Mouse (Mus musculus) intestine, embryonic 16.5 days (tissue): ENCODE measurements around the gene Cdca7l. TPM values are rescaled to one million over a fixed set of nuclear protein-coding genes. Genes with fewer than 3 reads are reported as not detected.
"Not testable (repeated sequence)": the region's sequence is repeated elsewhere in the genome, so short reads cannot be mapped to it uniquely, and the experiment has no call there.

Experiments
- ATAC-seq: fragments of 200-750 bp; cut with Nextera tagmentation; 2 replicates; pipeline ENCODE4 v1.8.0; 2017; ENCODE audit warnings: moderate TSS enrichment, moderate library complexity
- H3K27ac ChIP-seq: fragments of 300-500 bp; sonication (generic); 2 replicates; pipeline ENCODE4 v1.5.1; 2014; ENCODE audit warnings: mild to moderate bottlenecking, low read length
- H3K27me3 ChIP-seq: fragments of 300-500 bp; sonication (generic); replicated peaks from 2 replicates; pipeline ENCODE4 v1.6.1; 2014; ENCODE audit warnings: low read length, control low read depth, mixed read lengths; ENCODE audit not compliant: control insufficient read depth, insufficient read depth
- H3K36me3 ChIP-seq: fragments of 300-500 bp; sonication (generic); 2 replicates; pipeline ENCODE4 v1.6.1; 2014; ENCODE audit warnings: low read length, control low read depth; ENCODE audit not compliant: control insufficient read depth, insufficient read depth
- H3K4me1 ChIP-seq: fragments of 300-500 bp; sonication (generic); 2 replicates; pipeline ENCODE4 v1.6.1; 2014; ENCODE audit warnings: low read length, control low read depth, mixed read lengths; ENCODE audit not compliant: control insufficient read depth, insufficient read depth
- H3K4me2 ChIP-seq: fragments of 300-500 bp; sonication (generic); 2 replicates; pipeline ENCODE4 v1.6.1; 2014; ENCODE audit warnings: low read depth, low read length, control low read depth
- H3K4me3 ChIP-seq: fragments of 300-500 bp; sonication (generic); 2 replicates; pipeline ENCODE4 v1.5.1; 2014; ENCODE audit warnings: mild to moderate bottlenecking, low read length
- H3K9ac ChIP-seq: fragments of 300-500 bp; sonication (generic); 2 replicates; pipeline ENCODE4 v1.6.1; 2014; ENCODE audit warnings: low read depth, low read length
- H3K9me3 ChIP-seq: fragments of 300-500 bp; sonication (generic); 2 replicates; pipeline ENCODE4 v1.6.1; 2016; ENCODE audit warnings: low read length, control low read depth; ENCODE audit not compliant: control insufficient read depth
- WGBS: fragments of 180-500 bp; shearing (Covaris S2); extraction: QIAGEN DNeasy Blood & Tissue Kit; methylation state at CpG from one replicate; pipeline ENCODE4 v1.1.7; 2014; 5-methylcytosine and 5-hydroxymethylcytosine counted together
- polyA plus RNA-seq: library from polyadenylated mRNA; unstranded; fragments of >200 nt; fragmentation: Nextera tagmentation; extraction: Ambion mirVana; gene quantifications from 2 replicates; pipeline ENCODE4 v1.2.1, GENCODE M21; 2015

Cdca7l gene
- polyA plus RNA-seq, 1 experiment from 2014 or later: 33.0 TPM

DNA sequence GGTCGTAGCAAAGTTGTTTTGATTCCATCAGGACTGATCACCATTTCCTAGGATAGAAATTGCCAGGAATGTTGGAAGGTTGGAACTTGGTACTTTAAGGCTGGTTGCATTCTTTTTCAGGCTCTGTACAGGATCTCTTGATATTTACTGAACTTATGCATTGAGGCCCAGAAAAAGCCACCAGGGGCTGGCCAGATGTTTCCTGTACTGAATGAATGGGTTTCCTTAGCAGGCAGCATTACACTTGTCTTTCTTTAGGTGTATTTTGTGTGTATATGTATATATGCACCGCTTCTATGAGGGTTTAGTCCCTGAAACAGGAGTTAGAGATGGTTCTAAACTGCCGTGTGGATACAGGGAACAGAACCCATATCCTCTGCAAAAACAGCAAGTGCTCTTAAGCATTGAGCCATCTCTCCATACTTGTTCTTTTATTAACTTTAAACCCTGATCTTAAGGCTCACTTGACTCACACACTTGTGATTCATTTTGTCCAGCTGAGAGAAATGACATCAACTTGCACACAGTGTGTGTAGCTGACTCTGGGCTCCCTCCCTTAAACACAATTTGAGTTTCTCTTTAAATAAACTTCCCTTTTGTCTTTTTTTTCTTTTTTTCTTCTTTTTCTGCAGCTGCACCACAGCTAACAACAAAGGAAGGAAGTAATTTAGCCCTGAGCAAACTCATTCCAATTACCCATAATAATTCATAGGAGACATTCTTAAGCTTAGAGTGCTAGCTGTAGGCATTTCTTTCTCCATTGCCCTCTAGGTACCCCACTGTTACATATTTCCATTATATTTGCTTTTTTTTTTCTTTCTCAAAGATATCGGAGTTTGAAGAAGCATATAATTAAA, 63.8 kb downstream of the Cdca7l start:
- WGBS: 85% methylated on average over 4 of the region's 4 CpGs
- no peaks in the 10 kb centered on the region for H3K36me3 ChIP-seq
- H3K4me1 ChIP-seq: peaks cover 9% of the 10 kb centered on the region; the same call in 1 of the 2 replicates
- H3K4me3 ChIP-seq: no peak overlapping the region
- no peak overlapping the region for H3K27ac ChIP-seq
- H3K9ac ChIP-seq: no peak overlapping the region
- no peak for ATAC-seq
- no peaks in the 10 kb centered on the region for H3K9me3 ChIP-seq
- no peak overlapping the region for H3K4me2 ChIP-seq
- no peaks in the 10 kb centered on the region for H3K27me3 ChIP-seq

DNA sequence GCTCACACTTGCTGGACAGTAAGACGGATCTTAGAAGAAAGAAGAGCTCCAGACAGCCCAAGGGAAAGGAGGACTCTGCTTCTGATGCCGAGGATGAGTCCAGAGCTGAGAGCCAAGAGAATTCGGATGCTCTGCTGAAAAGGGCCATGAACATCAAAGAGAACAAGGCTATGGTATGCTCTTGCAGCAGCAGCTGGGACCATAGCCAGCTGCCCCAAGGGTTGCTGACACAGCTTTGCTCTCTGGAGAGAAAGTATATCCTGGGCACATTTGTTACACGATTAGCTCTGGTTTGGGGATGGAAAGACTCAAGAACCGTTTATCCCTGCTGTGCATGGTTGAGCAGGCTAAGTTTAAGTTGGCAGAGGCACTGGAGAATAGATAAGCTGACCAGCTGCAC, 68.2 kb downstream of the Cdca7l start:
- no peak overlapping the region for H3K27ac ChIP-seq
- ATAC-seq: no peak
- H3K4me2 ChIP-seq: no peak overlapping the region
- no peak overlapping the region for H3K9ac ChIP-seq
- 70% methylated on average over 5 of the region's 5 CpGs for WGBS
- H3K4me1 ChIP-seq: 0 out of 2 replicates have a peak, but pooled peaks cover 1% of the 10 kb centered on the region
- peaks cover 5% of the 10 kb centered on the region; the same call in 1 of the 2 replicates for H3K36me3 ChIP-seq
- H3K4me3 ChIP-seq: no peak overlapping the region
- H3K27me3 ChIP-seq: no peaks in the 10 kb centered on the region
- H3K9me3 ChIP-seq: no peaks in the 10 kb centered on the region

DNA sequence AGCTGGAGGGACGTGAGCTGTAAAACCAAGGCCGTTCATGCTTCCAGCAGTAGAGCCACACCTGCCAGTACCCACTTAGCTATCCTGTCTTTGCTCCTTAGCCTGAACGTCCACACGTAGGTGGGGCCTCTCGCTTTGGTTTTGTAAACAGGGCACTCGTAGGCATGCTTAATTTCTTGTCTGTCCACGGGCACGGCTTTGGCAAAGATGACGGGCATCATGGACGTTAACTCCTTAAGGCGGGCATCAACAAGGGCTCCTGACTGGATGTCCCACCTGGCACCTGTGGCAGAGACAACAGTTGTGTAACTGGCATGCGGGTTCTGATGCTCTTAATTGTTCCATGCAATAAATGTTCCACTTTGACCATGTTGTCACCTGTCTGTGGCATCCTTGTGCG, 74.3 kb downstream of the Cdca7l start:
- H3K27ac ChIP-seq: no peak overlapping the region
- H3K36me3 ChIP-seq: peaks cover 8% of the 10 kb centered on the region
- WGBS: 88% methylated on average over 13 of the region's 13 CpGs
- H3K4me3 ChIP-seq: no peak overlapping the region
- no peaks in the 10 kb centered on the region for H3K9me3 ChIP-seq
- no peak overlapping the region for H3K4me2 ChIP-seq
- H3K27me3 ChIP-seq: no peaks in the 10 kb centered on the region
- H3K4me1 ChIP-seq: no peaks in the 10 kb centered on the region
- ATAC-seq: no peak
- no peak overlapping the region for H3K9ac ChIP-seq

DNA sequence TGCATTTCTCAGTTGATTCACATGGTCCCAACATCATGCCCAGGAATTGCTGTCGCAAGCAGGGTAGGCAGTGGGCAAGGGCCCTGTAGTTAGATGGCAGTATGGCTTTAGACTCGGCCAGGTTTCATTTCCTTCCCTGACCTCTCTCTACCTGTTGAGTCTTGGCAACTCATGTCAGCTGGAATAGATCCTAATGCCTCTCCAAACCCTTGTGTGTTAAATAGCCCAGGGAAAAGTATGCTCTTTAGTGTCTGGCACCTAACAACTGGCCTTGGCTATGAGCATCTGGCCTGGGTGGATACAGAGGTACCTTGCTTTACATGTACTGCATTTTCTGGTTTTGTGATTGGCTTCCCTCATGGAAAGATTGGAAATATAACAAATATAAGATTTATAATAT, 80.5 kb downstream of the Cdca7l start:
- ATAC-seq: no peak
- 87% methylated on average over 2 of the region's 2 CpGs for WGBS

DNA sequence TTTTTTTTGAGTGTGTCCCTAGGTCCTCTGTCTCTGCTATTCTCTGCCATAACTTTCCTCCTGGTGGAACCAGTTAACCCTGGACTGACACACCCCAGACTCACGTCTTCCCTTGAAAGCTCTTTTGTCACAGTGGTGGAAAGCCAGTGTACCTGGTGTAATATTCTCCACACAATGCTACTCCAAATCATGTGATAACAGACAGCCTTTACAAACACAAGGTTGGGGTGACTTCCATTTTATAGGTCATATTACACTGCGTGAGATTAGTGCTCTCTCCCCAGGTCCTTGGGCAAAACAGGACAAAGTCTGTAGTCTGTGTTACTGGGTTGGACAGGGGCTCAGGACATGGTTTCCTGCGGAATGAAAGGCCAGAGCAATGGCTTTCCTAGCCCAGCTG, 83.3 kb downstream of the Cdca7l start:
- no peak overlapping the region for H3K9ac ChIP-seq
- no peaks in the 10 kb centered on the region for H3K9me3 ChIP-seq
- H3K27ac ChIP-seq: no peak overlapping the region
- no peaks in the 10 kb centered on the region for H3K27me3 ChIP-seq
- peak; percentile 46; the same call in 1 of the 2 replicates for ATAC-seq
- WGBS: 71% methylated on average over 3 of the region's 3 CpGs
- no peaks in the 10 kb centered on the region for H3K36me3 ChIP-seq
- no peak overlapping the region for H3K4me3 ChIP-seq
- H3K4me2 ChIP-seq: no peak overlapping the region
- no peaks in the 10 kb centered on the region for H3K4me1 ChIP-seq

More for the DNA sequence above, 80.5 kb downstream of the Cdca7l start:
- Histone ChIP-seq H3K9ac (no peak overlapping the region), H3K4me2 (no peak overlapping the region), H3K9me3 (no peaks in the 10 kb centered on the region), H3K27me3 (no peaks in the 10 kb centered on the region), H3K4me3 (no peak overlapping the region), H3K27ac (no peak overlapping the region), H3K4me1 (no peaks in the 10 kb centered on the region), H3K36me3 (peaks cover 3% of the 10 kb centered on the region; the same call in 1 of the 2 replicates)

DNA sequence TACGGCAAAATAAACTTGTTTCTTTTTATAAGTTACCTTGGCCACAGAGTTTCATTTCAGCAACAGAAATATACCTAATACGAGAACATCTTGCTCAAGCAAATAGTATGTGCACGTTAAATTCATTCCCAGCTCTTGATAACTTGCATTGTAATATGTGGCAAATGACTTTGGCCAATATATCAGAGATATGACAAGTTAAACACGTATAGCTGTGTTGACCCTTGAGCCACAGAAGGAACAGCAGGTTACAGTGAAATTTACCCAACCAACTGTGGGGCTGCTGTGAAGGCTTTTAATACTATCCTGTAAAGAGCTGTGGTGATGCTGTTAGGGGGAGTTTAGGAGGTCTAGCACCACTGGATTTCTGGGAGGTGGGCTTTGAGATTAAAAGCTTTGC, 96.7 kb downstream of the Cdca7l start:
- H3K27ac ChIP-seq, H3K9me3 ChIP-seq, H3K4me3 ChIP-seq, H3K27me3 ChIP-seq, H3K36me3 ChIP-seq, H3K4me1 ChIP-seq, H3K9ac ChIP-seq, H3K4me2 ChIP-seq: not testable (repeated sequence)
- no CpG with 5 or more reads among the region's 4 CpGs for WGBS
- 0 out of 2 replicates have a peak, but pooled peaks have one; percentile 52 for ATAC-seq

DNA sequence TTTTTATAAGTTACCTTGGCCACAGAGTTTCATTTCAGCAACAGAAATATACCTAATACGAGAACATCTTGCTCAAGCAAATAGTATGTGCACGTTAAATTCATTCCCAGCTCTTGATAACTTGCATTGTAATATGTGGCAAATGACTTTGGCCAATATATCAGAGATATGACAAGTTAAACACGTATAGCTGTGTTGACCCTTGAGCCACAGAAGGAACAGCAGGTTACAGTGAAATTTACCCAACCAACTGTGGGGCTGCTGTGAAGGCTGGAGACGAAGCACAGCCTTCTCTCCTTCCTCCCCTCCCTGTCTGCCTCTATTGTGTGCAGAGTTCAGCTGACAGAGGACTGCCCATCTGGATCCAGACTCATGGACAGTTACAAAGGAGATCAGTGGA, 97.3 kb downstream of the Cdca7l start:
- H3K36me3 ChIP-seq, H3K27me3 ChIP-seq, H3K27ac ChIP-seq, ATAC-seq, H3K9ac ChIP-seq, H3K9me3 ChIP-seq, H3K4me3 ChIP-seq, H3K4me1 ChIP-seq, H3K4me2 ChIP-seq: not testable (repeated sequence)
- 31% methylated on average over 1 of the region's 4 CpGs for WGBS

DNA sequence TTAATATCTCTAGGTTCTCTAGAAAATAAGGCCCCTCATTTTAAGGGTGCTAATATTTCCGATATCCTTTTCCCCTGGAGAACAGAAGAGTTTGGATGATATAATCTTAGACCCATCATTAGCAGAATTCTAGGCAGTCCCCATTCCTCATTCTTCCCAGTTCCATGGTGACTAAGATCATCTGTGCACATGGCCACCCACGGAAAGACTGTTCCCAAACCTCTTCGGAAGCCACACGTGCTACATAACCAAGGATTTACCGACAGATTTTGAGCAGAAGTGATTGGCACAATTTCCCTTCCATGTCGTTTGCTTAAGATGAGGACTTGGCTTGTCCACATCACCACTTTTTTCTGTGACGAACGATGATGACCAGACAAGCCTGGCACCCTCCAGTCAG, 99.6 kb downstream of the Cdca7l start:
- H3K4me2 ChIP-seq: no peak overlapping the region
- WGBS: 87% methylated on average over 8 of the region's 8 CpGs
- no peaks in the 10 kb centered on the region for H3K36me3 ChIP-seq
- H3K27ac ChIP-seq: no peak overlapping the region
- no peak overlapping the region for H3K4me3 ChIP-seq
- H3K9ac ChIP-seq: no peak overlapping the region
- no peaks in the 10 kb centered on the region for H3K4me1 ChIP-seq
- ATAC-seq: no peak
- no peaks in the 10 kb centered on the region for H3K27me3 ChIP-seq
- H3K9me3 ChIP-seq: no peaks in the 10 kb centered on the region

DNA sequence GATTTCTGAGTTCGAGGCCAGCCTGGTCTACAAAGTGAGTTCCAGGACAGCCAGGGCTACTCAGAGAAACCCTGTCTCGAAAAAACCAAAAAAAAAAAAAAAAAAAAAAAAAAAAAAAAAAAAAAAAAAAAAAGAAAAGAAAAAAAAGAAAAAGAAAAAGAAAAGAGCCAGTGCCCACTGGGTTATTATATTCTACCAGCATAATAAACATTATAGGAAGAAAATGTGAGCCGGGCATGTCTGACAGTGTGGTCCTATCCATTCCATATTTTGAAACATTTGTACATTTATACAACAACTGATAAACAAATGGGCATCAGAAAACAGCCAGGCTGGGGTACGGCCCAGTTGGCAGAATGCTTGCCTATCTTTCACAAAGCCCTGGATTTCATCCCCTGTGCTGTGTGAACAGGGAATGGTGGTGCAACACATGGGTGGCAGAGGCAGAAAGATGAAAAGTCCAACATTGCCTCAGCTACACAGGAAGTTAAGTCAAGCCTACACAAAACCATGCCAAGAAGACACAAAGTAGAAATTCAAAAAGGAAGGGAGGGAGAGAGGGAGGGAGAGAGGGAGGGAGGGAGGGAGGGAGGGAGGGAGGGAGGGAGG, 101.2 kb downstream of the Cdca7l start:
- H3K9me3 ChIP-seq, H3K4me1 ChIP-seq, H3K36me3 ChIP-seq, ATAC-seq, H3K4me3 ChIP-seq, H3K27me3 ChIP-seq, H3K27ac ChIP-seq, H3K9ac ChIP-seq, H3K4me2 ChIP-seq: not testable (repeated sequence)
- 80% methylated on average over 4 of the region's 4 CpGs for WGBS
